Mouse (Mus musculus): ENCODE results near the gene Tmem30a.

DNA sequence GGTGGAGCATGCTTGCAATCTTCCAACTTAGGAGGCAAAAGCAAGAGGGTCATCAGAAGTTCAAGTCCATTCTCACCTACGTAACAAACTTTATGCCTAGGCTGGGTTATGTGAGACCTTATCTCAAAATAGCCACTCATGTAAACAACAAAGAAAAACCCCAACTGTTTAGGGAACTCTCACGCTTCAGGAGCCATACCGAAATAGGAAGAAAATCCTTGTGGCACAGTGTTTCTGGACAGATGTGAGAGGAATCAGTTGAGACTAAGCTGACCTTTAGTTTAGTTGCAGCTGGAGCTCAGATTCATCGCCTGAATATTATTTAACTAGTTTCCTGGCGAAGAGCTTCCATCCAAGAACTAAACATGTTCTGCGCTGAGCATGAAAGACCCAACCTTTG is 49.3 kb upstream of the Tmem30a start:
- no peak for TF ChIP-seq EP300 (IDR thresholded peaks at IDR 0.05; ENCODE audit: low read length)
- no peak for TF ChIP-seq ZC3H11A (IDR thresholded peaks at IDR 0.05; ENCODE audit: low read depth, low read length)
- TF ChIP-seq CTCF (conservative IDR thresholded peaks at IDR 0.05 in 1 of 2, IDR thresholded peaks at IDR 0.05 in 1 of 2; ENCODE audit: low read depth in 2 of 2, low read length in 2 of 2), result no peak
- TF ChIP-seq MEF2A (IDR thresholded peaks at IDR 0.05; ENCODE audit: borderline replicate concordance, low read depth, low read length), result no peak
- TF ChIP-seq SMC3 (IDR thresholded peaks at IDR 0.05; ENCODE audit: low read depth, low read length), result no peak
- TF ChIP-seq POLR2A (IDR thresholded peaks at IDR 0.05; ENCODE audit: low read depth, low read length), result no peak
- TF ChIP-seq RCOR1 (conservative IDR thresholded peaks at IDR 0.05; ENCODE audit: low read depth, low read length), result no peak

Measured in CH12.LX (cell line).